Mouse (Mus musculus): Measurements from ENCODE around the gene Gm17571. TPM values are rescaled to one million over a fixed set of nuclear protein-coding genes. Genes with fewer than 3 reads are reported as not detected.

Gene Gm17571
- not detected for total RNA-seq (2021)

- no peak for DNase-seq
- intact Hi-C loops (cut with DNase I), result no loop called here
Observed at GRCm38 (mm10) chr9:13446703-13447285, at the start of gene Gm17571. Gene Gm17571 (minus strand): TSS chr9:13446753.

DNA sequence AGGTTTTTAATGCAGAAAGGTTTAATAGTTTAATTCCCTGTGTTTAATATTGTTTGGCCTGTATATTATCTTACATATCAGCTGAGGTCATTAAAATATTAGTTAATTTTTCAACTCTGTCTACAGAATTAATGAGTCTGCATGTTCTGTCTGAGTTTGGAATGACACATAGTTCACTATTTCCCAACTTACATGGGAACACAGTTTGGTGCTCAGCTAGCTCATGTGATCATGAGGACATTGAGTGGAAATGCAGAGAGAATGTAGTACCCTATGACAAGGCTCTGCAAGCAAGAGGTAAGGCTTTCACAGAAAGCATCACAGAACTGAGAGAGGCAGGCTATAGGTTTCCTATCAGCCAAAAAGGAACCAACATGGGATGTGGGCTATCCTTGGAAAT lies 49.0 kb upstream of the Gm17571 start:
- intact Hi-C loops (cut with DNase I), result no loop called here
- no peak for DNase-seq

- DNase-seq, result no peak
- intact Hi-C loops (cut with DNase I), result no loop called here
Observed at GRCm38 (mm10) chr9:13493746-13494145, 47.2 kb upstream of the Gm17571 start.

DNA sequence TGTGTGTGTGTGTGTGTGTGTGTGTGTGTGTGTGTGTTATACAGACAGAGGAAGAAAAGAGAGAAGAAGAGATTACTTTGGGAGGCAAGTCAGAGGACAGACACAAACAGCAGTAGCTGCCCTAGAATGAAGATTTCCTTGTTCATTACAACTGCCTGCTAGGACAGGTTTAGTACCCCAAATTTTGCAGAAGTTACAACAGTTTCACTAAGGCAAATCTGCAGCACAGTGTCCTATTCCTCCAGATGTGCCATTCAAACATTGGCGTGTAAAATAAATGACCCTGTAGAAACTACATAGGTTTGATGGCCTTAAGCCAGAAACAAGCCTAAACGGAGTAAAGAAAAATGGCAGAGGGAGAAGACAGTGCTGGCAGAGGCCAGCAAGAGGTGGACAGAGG lies 46.3 kb upstream of the Gm17571 start:
- intact Hi-C loops (cut with DNase I), result no loop called here
- no peak for DNase-seq

GRCm38 (mm10) chr9:13491854-13492620 lies 45.5 kb upstream of the Gm17571 start:
- DNase-seq, result no peak
- intact Hi-C loops (cut with DNase I), result no loop called here

- no peak for DNase-seq
- intact Hi-C loops (cut with DNase I), result no loop called here
Observed at GRCm38 (mm10) chr9:13491107-13491506, 44.6 kb upstream of the Gm17571 start.

DNA sequence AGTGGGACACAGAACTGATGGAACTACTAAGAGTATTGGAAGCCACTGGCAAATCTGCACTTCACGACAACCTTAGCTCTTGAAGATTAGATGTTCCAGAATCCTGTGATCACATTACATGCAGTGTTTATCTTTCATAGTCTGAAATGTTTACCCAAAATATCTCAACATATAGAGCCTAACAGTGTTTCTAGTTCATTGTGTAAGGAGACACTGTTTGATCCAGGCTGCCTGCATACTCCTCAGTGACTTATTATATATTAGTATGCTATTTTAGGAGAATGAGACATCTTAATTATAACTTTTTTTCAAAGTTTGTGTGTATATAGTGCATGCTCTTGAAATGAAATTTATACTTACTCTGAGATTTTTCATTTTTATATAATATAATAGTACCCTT lies 39.4 kb upstream of the Gm17571 start:
- intact Hi-C loops (cut with DNase I), result no loop called here
- no peak for DNase-seq

GRCm38 (mm10) chr9:13484267-13485240 lies 38.0 kb upstream of the Gm17571 start:
- intact Hi-C loops (cut with DNase I), result no loop called here

DNA sequence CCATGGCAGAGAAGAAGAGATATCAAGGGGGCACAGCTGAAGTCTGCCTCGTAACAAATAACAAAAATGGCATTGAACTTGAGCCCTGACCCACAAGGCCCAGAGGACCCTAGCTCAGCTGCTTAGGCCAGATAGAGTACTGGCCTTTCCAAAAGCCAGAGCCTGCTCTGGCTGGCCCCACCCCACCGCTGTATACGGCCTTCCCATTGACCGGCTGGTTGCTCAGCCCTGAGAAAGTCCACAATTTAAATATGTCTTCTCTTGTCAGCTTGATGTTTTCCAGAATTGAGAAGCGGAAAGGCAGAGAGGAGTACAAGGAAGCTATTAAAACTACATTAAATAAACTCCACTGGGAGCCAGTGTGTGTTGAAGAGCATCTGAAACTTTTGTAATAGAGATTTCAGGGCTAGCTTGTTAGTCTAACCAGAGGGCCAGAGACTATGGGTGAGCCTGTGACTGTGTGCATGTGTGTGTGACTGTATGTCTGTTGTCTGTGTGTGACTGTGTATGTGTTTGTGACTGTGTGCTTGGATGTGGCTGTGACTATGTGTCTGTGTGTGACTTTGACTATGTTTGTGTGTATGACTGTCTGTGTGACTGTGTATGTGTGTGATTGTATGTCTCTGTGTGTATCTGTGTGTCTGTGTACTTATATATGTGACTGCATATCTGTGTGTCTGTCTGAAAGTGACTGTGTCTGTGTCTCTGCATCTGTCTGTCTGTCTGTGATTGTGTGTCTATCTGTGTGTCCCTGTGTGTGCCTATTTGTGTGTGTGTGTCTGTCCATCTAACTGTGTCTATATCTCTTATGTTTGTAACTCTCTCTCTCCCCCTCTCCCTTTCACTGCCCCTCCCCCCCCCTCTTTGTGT lies 36.9 kb upstream of the Gm17571 start:
- intact Hi-C loops (cut with DNase I), result no loop called here
- no peak for DNase-seq

More at GRCm38 (mm10) chr9:13484267-13485240, 38.0 kb upstream of the Gm17571 start:
- DNase-seq, result no peak

DNA sequence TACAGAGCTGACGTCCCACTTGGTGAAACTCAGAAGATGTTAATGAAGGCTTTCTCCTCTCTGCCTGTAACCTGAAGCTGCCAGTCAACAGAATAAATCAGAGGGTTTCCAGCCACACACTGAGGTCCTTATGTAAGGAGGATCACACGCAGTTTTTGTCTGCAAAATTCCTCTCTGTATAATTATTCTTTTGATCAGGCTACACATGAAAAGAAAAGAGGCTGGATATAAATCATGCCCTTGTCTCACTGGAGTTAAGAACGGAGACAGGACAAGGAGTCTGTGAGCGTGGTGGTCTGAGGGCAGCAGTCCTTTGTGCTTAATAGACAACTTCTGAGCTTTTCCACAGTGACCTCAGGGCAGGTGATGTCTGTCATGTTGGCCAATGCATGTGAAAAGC lies 32.7 kb upstream of the Gm17571 start:
- intact Hi-C loops (cut with DNase I), result no loop called here
- no peak for DNase-seq

- no peak for DNase-seq
- intact Hi-C loops (cut with DNase I), result no loop called here
Observed at GRCm38 (mm10) chr9:13474951-13475350, 28.4 kb upstream of the Gm17571 start.

DNA sequence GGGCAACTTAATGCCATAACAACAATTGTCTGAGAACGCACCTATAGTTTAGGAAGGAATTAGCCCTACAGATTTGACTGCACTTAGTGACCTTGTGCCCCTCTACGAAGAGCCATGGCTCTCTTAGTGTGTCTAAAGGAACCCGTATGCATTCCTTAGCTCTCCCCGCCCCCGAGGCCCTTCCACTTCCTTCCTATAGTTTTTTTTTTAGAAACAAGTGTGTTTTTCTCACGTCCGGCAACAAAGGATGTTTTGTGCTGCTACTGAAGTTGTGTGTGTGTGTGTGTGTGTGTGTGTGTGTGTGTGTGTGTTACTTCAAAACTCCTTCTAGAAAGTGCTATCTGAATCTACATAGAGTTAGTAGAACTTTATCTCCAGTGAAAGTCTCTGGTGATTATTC lies 23.5 kb upstream of the Gm17571 start:
- peak in 1 of 2 experiments; percentile 41 for DNase-seq
- intact Hi-C loops (cut with DNase I), result no loop called here

- no peak for DNase-seq
- intact Hi-C loops (cut with DNase I), result loop anchor here (2.0 kb wide), 1 partner anchor 40 kb away; no protein-coding TSS in a partner anchor
Observed at GRCm38 (mm10) chr9:13468778-13469177, 22.2 kb upstream of the Gm17571 start.

DNA sequence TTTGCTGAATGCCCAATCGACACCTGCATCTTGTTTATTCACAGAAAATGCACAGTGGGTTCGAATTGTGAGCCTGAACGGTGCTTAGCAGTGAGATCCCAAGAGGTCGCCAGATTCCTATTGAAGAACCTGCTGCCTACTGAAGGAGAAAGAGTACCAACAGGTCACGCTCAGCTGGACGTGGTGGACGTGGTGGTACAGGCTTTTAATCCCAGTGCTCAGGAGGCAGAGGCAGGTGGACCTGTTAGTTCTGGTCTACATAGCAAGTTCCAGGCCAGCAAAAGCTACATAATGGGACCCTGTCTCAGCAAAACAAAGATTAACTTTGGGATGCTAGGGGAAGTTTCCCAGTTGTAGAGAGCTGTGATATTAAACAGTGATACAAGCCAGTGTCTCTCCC lies 21.2 kb upstream of the Gm17571 start:
- intact Hi-C loops (cut with DNase I), result loop anchor here (2.0 kb wide), 1 partner anchor 39 kb away; no protein-coding TSS in a partner anchor
- no peak for DNase-seq

GRCm38 (mm10) chr9:13466816-13467215 lies 20.3 kb upstream of the Gm17571 start:
- intact Hi-C loops (cut with DNase I), result no loop called here

DNA sequence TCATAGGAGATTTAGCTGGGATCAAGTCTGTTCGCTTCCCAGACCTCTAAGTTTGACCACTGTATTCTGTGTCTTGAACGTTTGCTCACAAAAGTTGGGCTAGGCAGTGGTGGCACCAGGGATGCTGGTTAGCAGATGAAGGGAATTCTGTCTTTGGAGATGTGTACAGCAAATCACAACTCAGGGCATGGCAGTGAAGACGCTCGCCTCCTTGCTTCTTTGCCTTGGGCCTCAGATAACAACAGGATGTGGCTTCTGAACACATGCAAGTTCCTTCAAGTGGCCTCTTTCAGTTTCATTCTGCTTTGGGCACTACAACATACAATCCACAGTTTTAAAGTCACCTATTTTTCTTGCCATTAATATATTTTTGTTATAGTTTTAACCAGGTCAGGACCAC lies 19.8 kb upstream of the Gm17571 start:
- intact Hi-C loops (cut with DNase I), result no loop called here
- DNase-seq, result no peak

More at GRCm38 (mm10) chr9:13466816-13467215, 20.3 kb upstream of the Gm17571 start:
- no peak for DNase-seq

- DNase-seq, result no peak
- intact Hi-C loops (cut with DNase I), result no loop called here
Observed at GRCm38 (mm10) chr9:13465358-13466020, 18.9 kb upstream of the Gm17571 start.

DNA sequence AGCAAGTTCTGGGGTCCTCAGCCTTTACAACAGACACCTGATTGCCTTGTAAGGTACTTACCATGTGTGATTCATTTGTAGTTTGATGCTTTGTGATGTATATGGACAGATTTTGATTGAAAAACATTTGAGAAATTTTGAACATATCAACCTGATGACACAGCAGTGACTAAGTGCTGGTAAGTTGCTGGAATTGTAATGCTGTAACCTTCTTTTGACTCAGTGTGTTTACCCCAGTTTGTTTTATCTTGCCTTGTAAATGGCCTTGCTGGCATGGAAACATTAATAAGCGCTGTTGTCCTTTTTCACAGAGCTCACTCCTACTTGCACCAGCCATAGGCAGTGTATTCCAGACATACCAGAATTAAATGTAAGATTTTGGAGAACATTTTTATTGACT lies 14.4 kb upstream of the Gm17571 start:
- intact Hi-C loops (cut with DNase I), result no loop called here
- DNase-seq, result no peak

DNA sequence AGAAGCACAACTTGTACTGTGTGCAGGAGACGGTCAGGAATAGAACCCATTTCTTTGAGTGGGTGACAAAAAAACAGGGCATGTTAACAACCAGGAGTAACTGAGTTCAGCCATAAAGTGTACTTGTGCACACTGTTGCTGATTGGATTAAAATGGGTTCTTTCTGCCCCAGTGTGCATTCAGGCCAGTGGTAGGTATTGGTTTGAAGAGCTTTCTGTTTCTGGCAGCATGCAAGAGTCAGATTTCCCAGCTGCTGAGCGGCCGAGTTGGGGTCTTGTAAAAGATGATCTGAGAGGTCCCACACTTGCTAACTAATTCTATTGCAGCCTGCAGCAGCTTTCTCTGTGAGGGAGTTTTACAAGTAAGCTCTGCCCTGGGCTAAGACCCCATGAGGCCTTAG lies 13.5 kb upstream of the Gm17571 start:
- DNase-seq, result no peak
- intact Hi-C loops (cut with DNase I), result no loop called here

DNA sequence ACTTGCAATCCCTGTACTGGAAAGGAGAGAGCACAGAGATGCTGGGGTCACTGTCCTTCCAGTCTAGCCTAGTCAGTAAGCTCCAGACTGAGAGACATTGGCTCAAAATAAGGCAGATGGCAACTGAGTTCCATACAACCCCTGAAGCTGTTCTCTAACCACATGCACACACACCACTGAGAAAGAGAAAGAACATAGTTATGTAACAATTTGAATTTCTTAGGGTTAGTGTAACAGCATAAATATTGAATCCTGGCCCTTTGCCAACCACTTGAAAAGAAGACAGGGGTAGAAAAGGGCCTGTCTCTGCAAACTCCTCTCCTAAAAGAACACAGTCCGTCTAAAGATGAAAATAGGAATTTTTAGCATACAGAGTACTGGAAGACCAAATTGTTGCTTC lies 12.8 kb upstream of the Gm17571 start:
- DNase-seq, result no peak
- intact Hi-C loops (cut with DNase I), result no loop called here

Measured in heart, postnatal 36 days (tissue).